Mouse (Mus musculus) embryonic fibroblast, embryonic 13.5 days (primary cell): ENCODE results near the gene Unc5cl.

Experiments used
- CTCF ChIP-seq: IDR thresholded peaks from 2 replicates; pipeline ENCODE4 v1.5.1; 2011; ENCODE audit warnings: mild to moderate bottlenecking, control low read depth, low read length, moderate library complexity, borderline replicate concordance; ENCODE audit not compliant: insufficient read depth
- POLR2A ChIP-seq: IDR thresholded peaks from 2 replicates; pipeline ENCODE4 v1.6.1; 2011; ENCODE audit warnings: low read depth, mild to moderate bottlenecking, control low read depth, low read length, moderate library complexity

GRCm38 (mm10) chr17:48551788-48552531, 97.3 kb downstream of the Unc5cl start:
- TF ChIP-seq POLR2A (no peak), CTCF (no peak)
